Mouse (Mus musculus) bone marrow macrophage, adult 2 months (primary cell): Measurements from ENCODE around the gene Ltbp4. TPM values are rescaled to one million over a fixed set of nuclear protein-coding genes. Genes with fewer than 3 reads are reported as not detected.

Source experiments
- H3K27ac ChIP-seq: 2 replicates; pipeline ENCODE4 v1.5.1; 2012; ENCODE audit warnings: low read depth, low read length; ENCODE audit not compliant: insufficient read depth
- H3K4me1 ChIP-seq: 2 replicates; pipeline ENCODE4 v1.6.1; 2012; ENCODE audit warnings: low read length; ENCODE audit not compliant: control insufficient read depth, insufficient read depth
- H3K4me3 ChIP-seq: 2 replicates; pipeline ENCODE4 v1.5.1; 2012; ENCODE audit warnings: mild to moderate bottlenecking, low read length, moderate library complexity; ENCODE audit not compliant: insufficient read depth
- CTCF ChIP-seq: IDR thresholded peaks from 2 replicates; pipeline ENCODE4 v1.5.1; 2012; ENCODE audit warnings: low read depth, mild to moderate bottlenecking, low read length, moderate library complexity
- POLR2A ChIP-seq: IDR thresholded peaks from 2 replicates; pipeline ENCODE4 v1.6.1; 2012; ENCODE audit warnings: mild to moderate bottlenecking, low read depth, low read length, borderline replicate concordance
- polyA plus RNA-seq: library from polyadenylated mRNA; stranded (reverse); fragments of >200 nt; gene quantifications from 2 replicates; pipeline ENCODE4 v1.2.4, GENCODE M21; 2012; ENCODE audit not compliant: missing spikeins, insufficient read depth, insufficient read length

Gene Ltbp4
- polyA plus RNA-seq, 1 experiment: 0.84 TPM

DNA sequence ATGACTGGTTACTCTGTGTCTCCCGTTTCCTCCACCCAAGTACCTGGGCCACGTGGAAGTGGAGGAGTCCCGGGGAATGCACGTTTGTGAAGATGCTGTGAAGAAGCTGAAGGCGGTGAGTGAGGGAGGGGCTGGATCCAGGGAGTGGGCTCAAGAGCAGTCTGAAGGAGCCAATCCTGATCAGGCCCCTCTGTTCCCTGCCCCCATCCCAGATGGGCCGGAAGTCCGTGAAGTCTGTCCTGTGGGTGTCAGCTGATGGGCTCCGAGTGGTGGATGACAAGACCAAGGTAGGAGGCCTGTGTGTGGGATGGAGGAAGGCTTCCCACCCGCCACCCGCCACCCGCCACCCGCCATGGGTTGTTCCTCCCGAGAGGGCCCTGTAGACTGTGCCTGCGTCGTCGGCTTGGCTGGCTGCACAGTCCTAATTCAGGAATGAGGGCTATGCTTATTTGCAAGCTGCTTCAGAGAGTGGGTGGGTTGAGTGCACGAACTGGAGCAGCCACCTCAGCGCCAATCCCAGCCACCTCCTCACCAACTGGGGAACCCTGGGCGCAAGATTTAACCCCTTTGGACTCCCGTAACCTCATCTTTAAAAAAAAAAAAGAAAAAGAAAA lies 70.9 kb downstream of the Ltbp4 start:
- Histone ChIP-seq H3K4me3 (no peak overlapping the region), H3K27ac (no peak overlapping the region), H3K4me1 (peaks cover 4% of the 10 kb centered on the region)
- TF ChIP-seq CTCF: no peak
- no peak for TF ChIP-seq POLR2A

DNA sequence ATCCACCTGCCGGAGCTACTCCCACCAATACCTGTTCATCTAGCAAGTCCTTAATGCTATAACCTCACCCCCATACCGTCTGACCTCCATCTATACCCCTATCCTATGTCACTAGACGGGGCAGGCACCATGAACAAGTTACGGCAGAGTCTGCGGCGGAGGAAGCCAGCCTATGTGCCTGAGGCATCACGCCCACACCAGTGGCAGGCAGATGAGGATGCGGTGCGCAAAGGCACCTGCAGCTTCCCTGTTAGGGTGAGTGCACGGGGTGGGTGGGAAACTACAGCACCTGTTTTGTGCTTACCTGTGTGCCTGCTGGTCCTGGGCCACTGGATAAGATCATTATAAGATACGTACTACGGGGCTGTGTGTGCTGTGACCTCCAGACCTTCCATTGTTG lies 72.7 kb downstream of the Ltbp4 start:
- Histone ChIP-seq H3K4me1 (peaks cover 4% of the 10 kb centered on the region), H3K4me3 (no peak overlapping the region), H3K27ac (no peak overlapping the region)
- no peak for TF ChIP-seq CTCF

DNA sequence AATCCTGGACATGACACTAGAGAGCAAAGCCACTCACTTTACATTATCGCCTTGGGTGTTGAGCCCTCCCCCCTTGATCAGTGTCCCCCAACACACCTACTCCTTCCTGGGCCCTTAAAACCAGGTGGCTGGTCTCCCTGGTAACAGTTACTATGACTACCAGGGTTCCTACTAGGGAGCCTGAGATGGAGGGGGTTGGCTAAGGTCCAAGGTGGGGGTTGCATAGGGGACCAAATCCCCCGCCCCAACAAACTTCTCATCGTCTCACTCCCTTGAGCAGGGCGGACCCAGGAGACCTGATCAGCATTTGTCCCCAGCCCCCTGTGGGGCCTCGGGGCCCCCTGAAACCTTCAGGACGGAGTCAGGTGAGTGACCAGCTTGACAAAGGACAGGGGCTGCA lies 75.6 kb downstream of the Ltbp4 start:
- TF ChIP-seq CTCF (no peak), POLR2A (no peak)
- no peak overlapping the region for H3K4me3 ChIP-seq
- H3K27ac ChIP-seq: no peak overlapping the region
- peaks cover 8% of the 10 kb centered on the region for H3K4me1 ChIP-seq

DNA sequence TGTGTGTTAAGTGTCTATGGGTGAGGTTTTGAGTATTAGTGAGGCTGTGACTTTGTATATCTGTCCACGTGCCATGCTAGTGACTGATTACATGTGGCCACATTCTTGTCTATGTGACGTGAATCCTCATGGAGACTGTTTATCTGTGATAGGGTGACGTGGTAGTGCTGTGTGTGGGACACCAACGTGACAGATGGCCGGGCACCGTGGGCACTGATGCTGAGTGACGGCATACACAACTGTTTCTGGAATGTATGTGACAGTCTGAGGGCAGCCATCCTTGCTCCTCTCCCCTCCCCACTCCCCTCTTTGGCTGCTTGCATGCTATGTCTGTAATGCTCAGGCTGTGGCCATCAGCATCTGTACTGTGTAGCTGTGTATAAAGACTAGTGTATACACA lies 76.6 kb downstream of the Ltbp4 start:
- H3K4me1 ChIP-seq: peaks cover 4% of the 10 kb centered on the region; the same call in 1 of the 2 replicates
- H3K4me3 ChIP-seq: no peak overlapping the region
- no peak overlapping the region for H3K27ac ChIP-seq
- TF ChIP-seq POLR2A: no peak
- no peak for TF ChIP-seq CTCF

DNA sequence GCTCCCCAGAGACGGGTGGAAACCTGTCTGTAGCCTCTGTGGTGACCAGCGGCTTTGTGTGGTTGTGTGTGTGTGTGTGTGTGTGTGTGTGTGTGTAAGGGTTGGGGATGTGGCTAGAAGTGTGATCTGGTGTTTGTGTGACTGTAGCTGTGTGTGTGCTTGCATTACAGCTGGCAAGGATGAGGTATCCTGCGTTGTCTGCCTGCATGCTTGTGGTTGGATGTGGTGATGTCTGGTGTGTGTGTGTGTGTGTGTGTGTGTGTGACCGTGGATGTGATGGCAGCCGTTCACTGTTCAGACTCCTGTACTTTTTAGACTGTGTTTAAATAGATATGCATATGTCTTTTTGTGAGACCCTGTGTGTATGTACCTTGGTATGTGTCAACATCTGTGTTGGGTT lies 77.7 kb downstream of the Ltbp4 start:
- no peak overlapping the region for H3K27ac ChIP-seq
- no peak overlapping the region for H3K4me3 ChIP-seq
- no peak for TF ChIP-seq CTCF
- no peak for TF ChIP-seq POLR2A
- H3K4me1 ChIP-seq: peaks cover 4% of the 10 kb centered on the region; the same call in 1 of the 2 replicates

DNA sequence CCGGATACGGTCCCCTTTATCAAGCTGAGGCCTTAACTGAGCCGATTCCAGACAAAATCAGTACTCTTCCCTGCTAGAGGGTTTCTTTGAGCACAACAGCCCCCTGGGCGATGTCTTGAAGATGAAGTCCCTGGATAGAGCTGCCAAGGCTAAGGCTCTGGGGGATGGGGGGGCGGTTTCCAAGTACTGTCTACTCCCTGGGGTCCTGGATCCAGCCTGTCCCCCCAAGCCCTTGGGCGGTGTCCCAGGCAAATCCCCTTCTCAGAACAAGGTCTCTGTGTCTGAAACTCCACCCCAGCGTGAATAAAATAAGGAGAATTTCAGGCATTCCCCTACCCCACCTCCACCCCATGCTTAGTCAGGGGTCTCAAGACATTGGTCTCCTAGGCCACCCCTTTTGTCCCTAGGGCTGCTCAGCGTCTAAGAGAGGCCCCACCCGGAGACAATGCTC lies 78.2 kb downstream of the Ltbp4 start:
- no peak overlapping the region for H3K27ac ChIP-seq
- peak overlapping the region; percentile 58 for H3K4me3 ChIP-seq
- H3K4me1 ChIP-seq: peaks cover 4% of the 10 kb centered on the region; the same call in 1 of the 2 replicates
- TF ChIP-seq POLR2A: no peak
- TF ChIP-seq CTCF: no peak

DNA sequence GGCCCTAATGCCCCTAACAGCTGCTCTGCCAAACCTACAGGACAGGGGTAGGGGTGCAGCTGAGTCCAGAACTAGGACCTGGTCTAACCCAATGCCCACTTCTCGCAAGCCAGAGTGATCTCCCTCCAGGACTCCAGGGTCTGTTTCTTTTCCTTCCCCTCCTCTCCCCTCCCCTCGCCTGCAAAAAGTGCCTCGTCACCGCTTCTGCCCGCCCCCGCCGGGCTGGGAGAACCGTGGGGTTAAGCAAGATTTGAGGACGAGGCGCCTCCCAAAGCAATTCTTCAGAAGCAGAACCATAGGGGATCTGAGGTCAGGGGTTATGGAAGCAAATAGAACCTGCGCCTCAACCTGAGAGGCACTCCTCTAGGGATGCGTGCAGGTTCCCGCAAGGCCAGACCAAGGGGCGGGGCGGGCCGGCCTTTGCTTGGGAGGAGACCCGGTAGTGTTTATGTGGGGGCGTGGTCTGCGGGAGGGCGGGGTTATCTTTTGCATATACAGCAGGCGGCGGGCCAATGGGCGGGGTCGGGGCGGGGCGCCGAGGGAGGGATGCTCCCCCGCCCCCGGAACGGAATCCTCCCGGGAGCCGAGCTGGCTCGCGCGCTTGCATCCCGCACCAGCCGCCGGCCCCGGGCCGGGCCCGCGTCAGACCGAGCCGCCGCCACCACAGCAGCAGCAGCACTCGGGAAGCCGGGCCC lies 79.1 kb downstream of the Ltbp4 start, which contains the start of gene Numbl:
Numbl (plus strand) TSS at position 229 of the 695 bp plus-strand sequence.
- H3K4me1 ChIP-seq: peaks cover 4% of the 10 kb centered on the region; the same call in 1 of the 2 replicates
- peak within 1 kb of the TSS; percentile 55 for H3K27ac ChIP-seq
- H3K4me3 ChIP-seq: peak within 1 kb of the TSS; percentile 59
- TF ChIP-seq CTCF (no peak), POLR2A (no peak)

DNA sequence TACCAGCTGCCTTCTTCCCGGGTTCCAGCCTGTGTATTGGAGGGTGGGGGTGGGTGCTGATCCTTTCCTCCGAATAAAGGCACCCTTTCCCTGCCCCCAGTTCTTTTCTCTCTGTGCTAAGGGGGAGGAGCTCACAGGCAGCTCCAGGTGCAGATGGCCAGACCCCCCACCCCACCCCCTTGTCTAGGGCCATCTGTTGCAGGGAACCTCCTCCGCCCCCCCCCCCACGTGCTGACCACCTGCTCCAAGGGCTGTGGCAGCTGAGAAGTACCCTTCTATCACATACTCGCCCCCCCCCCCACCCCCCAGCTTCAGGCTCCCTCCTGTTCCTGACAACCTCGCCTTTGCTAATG lies 79.7 kb downstream of the Ltbp4 start:
- Histone ChIP-seq H3K27ac (peak overlapping the region; percentile 55), H3K4me1 (peaks cover 4% of the 10 kb centered on the region; the same call in 1 of the 2 replicates)
- no peak for TF ChIP-seq POLR2A
- no peak for TF ChIP-seq CTCF

DNA sequence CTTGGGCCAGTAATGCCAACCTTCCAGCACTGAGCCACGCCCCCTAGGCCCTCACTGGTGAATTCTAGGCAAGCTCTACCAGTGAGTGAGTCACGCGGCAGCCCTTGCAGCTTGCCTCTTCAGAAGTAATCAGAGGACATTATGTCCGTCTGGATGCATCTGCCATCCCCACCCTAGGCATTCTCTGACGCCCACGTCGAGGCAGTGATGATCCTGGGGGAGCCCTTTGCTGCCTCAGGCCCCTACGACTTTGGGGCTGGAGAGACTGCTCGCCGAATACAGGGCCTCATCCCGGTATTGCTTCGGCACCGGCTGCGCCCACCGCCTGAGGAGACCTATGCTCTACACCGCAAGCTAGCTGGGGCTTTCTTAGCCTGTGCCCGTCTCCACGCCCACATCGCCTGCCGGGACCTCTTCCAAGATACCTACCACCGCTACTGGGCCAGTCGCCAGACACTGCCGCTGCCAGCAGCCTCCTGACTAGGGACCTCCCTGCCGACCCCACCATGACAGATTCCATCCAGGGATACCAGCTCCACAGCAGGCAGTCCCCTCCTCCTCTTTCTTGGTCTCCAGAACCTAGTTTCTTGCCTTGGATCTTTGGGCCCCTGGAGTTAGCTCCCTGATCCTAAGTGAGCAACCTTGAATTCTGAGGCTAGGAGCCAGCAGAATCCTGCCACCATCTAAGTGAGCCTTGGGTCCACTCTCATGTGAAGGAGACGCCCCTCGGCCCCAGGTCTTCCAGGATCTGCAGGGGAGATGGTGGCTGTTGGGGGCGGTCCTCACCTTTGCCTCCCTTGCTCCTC lies 80.2 kb downstream of the Ltbp4 start:
- TF ChIP-seq CTCF: no peak
- Histone ChIP-seq H3K4me3 (no peak overlapping the region), H3K4me1 (peaks cover 4% of the 10 kb centered on the region; the same call in 1 of the 2 replicates), H3K27ac (no peak overlapping the region)

More for the DNA sequence above, 79.7 kb downstream of the Ltbp4 start:
- peak overlapping the region; percentile 59 for H3K4me3 ChIP-seq

DNA sequence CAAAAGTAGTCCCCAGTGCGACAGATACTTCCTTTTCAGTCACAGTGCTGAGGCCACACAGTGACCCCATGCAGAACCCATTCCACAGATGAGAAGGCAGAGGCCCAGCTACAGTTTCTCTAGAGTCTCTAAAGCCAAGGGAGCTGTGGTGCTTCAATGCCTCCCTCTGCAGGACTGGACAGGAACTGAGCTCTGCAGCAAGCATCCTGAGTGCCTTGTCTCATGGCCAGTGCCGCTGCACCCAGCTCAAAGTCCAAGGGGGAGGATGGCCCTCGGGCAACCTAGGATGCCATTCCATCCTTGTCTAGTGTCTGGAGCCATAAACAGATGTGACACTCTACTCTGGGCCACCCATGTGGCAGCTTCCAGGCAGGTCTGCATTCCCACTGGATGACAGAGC lies 81.8 kb downstream of the Ltbp4 start:
- peaks cover 12% of the 10 kb centered on the region for H3K4me1 ChIP-seq
- H3K4me3 ChIP-seq: no peak overlapping the region
- no peak for TF ChIP-seq CTCF
- TF ChIP-seq POLR2A: no peak
- H3K27ac ChIP-seq: no peak overlapping the region

Other genes with a start within 250 kb of the Ltbp4 start
- gene Cyp2f2, start 217.8 kb downstream of the Ltbp4 start, polyA plus RNA-seq: not detected in 2 replicates
- gene Cyp2t4, start 184.0 kb downstream of the Ltbp4 start, polyA plus RNA-seq: not detected in 2 replicates
- gene Egln2, start 170.9 kb downstream of the Ltbp4 start, polyA plus RNA-seq: 30.8 and 31.9 TPM in 2 replicates
- gene Rab4b, start 158.8 kb downstream of the Ltbp4 start, polyA plus RNA-seq: 65.0 and 66.6 TPM in 2 replicates
- not detected in 2 replicates for gene Gm21983, start 156.6 kb downstream of the Ltbp4 start, polyA plus RNA-seq
- not detected in 2 replicates for gene Mia, start 156.5 kb downstream of the Ltbp4 start, polyA plus RNA-seq
- gene BC024978, start 141.9 kb downstream of the Ltbp4 start, polyA plus RNA-seq: 4.0 and 5.0 TPM in 2 replicates
- gene Snrpa, start 141.4 kb downstream of the Ltbp4 start, polyA plus RNA-seq: 52.0 and 63.3 TPM in 2 replicates
- 6.1 and 7.1 TPM in 2 replicates for gene Itpkc, start 109.0 kb downstream of the Ltbp4 start, polyA plus RNA-seq
- gene Coq8b, start 104.7 kb downstream of the Ltbp4 start, polyA plus RNA-seq: 21.7 and 22.6 TPM in 2 replicates
- gene Numbl, start 79.3 kb downstream of the Ltbp4 start, polyA plus RNA-seq: 6.2 and 7.6 TPM in 2 replicates
- gene Shkbp1, start 18.3 kb upstream of the Ltbp4 start, polyA plus RNA-seq: 51.0 and 60.8 TPM in 2 replicates
- 10.4 TPM in 1 of 2 replicates, not detected in the other for gene Gm20479, start 19.7 kb upstream of the Ltbp4 start, polyA plus RNA-seq
- gene Sptbn4, start 110.0 kb upstream of the Ltbp4 start, polyA plus RNA-seq: 0.48 and 0.73 TPM in 2 replicates
- 473 and 496 TPM in 2 replicates for gene Blvrb, start 110.3 kb upstream of the Ltbp4 start, polyA plus RNA-seq
- 19.5 and 20.9 TPM in 2 replicates for gene Sertad3, start 136.1 kb upstream of the Ltbp4 start, polyA plus RNA-seq
- 22.1 and 24.7 TPM in 2 replicates for gene Sertad1, start 149.2 kb upstream of the Ltbp4 start, polyA plus RNA-seq
- gene Prx, start 161.6 kb upstream of the Ltbp4 start, polyA plus RNA-seq: 0.57 and 0.68 TPM in 2 replicates
- gene Hipk4, start 185.6 kb upstream of the Ltbp4 start, polyA plus RNA-seq: 0.43 TPM in 1 of 2 replicates, not detected in the other
- 397 TPM in 2 replicates for gene Pld3, start 215.5 kb upstream of the Ltbp4 start, polyA plus RNA-seq
- gene 2310022A10Rik, start 215.5 kb upstream of the Ltbp4 start, polyA plus RNA-seq: 53.6 and 59.8 TPM in 2 replicates